Mouse (Mus musculus) thymus, postnatal 25 days (tissue): ENCODE data around the gene Trim66.

Source experiments
- DNase-seq: peaks from one replicate; pipeline ENCODE4 v3.0.0; 2022

Trim66 gene

DNA sequence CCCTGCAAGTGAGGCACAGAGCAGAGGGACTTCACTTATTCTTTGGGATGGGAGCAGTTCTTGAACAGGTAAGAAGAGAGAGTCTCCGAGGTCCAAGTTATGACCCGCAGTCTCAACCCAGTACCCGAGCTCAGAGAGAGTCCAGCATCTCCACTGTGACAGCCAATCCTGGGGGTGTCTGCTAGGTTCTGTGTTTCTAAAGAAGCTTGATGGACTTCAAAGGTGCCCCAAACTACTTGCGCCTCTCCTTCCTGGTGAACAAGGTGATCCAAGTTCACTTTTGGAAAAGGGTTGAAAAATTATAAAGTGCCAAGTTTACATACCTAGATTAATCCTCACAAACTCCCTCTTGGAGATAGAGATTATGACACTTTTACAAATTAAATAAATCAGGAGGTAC lies at the start of gene Trim66:
TSS of gene Trim66 (minus strand) at position 101 of the 400 bp plus-strand sequence.
- no peak for DNase-seq

DNA sequence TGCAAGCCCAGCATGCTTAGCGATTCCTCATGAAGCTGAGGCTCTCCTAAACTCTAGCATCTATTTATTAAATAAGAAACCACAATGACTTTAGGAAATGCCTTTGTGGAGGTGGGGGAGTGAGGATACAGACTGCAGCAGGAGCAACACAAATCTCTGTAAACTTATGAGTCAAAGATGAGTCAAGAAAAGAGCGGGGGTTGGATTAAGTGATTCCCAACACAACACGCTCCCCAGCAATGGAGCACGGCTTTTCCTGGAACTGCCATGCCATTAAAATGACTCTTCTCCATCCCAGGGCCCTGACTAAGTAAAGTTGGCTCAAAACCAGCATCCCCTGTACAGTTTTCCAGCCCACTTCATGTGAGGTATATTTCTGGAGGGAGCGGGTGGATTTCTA lies 38.8 kb upstream of the Trim66 start:
- DNase-seq = no peak

DNA sequence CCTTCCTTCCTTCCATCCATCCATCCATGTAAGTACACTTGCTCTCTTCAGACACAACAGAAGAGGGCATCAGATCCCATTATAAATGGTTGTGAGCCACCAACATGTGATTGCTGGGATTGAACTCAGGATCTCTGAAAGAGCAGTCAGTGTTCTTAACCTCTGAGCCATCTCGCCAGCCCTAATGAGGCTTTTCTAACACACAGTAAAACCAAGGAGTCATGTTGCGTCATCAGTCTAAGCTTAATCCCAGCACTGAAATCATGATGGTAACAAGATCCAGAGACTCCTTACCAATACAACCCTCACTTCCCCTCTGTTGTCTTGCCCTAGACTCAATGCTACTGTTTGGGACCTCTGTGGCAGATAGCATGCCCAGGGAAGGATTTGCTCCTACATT lies 38.3 kb upstream of the Trim66 start:
- no peak for DNase-seq

DNA sequence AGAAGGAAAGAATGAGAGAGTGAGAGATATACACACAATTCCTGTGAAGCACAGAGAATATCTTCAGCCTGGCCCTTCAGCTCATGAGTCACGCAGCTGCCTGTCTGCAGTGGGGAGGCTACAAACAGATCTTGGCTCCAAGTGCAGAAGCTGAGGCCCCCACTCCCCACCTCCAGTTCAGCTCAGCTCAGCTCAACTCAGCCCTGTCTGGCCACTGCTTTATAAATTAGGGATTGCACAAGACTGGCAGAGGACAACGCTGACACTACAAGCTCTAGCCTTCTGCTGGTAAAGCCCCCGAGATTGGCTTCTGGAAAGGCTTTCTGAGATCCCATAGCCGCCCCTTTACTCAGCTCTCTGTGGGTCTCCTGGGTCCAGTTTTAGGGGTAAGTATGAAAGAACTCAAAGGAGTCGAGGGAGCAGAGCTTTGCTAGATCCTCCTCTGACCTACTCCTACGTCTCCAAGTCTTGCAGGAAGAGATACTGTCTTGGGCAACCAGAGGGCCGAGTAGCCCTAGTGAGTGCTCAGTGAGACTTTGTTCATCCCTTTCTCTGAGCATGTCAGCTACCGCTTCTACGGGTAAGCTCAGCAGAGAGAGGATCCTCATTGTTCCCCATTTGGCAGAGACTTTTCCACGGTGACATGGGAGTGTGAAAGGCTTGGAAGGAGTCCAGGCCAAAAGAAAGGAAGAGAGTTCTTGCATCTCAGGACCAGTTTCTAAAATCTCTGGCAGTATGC lies 37.5 kb upstream of the Trim66 start:
- no peak for DNase-seq

DNA sequence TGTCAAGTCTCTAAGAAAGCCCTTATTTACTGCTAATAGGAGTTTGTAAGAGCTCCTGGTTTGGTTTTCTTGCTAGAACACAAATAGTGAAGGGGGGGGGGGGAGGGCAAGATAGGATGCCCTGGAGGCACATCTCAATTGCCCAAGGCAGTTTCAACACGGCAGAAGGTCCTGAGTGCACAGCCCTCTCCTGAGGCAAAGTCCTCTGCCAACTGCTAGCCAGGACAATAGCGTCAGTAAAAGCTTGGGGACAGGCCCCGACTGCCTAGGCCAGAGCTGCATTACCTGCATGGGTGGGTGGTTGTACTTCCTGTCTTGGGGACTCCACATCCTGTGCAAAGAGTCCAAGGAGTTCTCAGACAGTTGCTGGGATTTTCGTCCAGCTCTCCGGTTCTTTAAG lies 36.9 kb upstream of the Trim66 start:
- no peak for DNase-seq

DNA sequence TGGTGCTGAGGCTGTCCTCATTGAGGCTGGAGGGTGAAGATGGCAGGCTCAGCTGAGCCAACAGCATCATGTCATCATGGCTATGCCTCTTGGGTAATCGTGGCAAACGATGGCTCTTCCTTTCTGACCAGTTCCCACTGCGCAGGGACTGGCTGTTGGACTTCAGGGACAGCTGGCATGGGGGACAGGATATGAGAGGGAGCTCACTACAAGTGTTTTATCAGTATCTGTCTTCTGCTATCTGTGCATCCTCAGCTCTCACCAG lies 34.4 kb upstream of the Trim66 start:
- DNase-seq = no peak

DNA sequence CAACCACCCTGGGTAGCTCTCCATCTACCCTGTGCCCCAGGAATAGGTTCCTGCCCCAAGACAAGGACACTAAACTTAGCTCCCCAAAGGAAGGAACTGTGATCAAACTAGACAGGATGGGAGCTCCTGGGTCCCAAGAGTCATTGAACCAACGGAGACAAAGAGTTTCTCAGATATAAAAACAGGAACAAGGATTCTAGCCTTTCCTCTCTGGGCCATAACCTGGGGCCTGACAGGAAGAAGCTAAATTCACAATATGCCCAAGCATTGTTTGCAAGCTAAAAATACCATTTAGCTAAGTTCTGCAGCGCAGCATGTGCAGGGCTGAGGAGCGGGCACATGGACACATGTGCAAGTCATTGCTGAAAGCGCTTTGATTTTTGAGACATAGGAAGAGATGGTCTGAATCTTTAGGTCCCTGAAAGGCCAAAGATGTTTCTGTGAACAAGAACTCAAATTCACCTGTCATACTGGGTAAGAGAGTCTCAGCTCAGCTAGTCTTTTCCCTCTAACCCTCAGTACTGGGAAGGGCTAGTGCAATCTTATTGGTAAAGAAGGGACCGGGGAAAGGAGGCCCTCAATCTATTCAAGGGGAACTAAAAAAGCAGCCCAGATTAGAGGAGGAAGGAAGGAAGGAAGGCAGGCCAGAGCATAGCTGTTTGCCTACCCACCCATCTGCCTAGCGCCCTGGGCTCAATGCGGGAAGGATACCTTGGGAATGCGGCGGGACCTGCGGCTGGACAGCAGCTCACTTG lies 33.9 kb upstream of the Trim66 start:
- no peak for DNase-seq

DNA sequence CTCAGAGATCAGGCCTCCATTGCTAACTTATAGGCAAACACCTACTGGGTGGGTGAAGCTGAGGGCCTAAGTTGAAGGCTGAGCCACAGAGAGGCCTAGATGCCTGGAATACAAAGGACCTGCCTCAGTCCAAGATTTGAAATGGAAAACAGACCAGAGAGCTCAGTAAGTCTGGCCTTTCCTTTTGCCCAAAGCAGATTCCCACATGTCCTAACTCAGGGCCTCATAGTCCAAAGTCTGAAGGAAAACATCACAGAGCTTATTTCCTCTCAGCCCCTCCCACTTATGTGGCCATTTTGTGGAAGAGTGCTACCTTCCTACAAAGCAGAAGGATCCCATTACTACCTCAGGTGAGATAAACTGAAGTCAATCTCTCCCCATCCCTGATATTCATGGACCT lies 33.0 kb upstream of the Trim66 start:
- DNase-seq = no peak

DNA sequence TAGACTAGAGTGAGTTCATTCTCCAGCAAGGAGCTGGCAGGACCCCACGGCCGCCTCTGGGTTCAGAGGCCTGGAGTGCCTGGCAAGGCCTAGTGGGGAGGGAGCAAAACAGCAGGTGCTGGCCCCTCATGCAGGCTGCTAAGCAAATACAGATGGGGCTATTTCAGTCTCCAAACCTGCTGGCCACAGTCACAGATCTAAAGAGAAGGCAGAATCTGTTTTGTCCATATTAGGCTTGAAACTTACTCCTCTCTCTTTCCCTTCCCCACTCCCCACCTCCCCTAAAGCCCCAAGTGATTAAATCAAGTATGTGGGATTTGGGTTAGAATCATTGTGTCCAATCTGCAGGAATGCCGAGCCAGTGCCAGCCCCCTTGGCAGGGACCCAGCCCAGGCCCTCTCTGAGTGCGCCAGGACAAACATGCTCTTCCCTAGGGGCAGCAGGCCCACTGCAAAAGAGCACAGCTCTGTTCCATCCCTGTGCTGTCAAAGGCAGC lies 28.6 kb upstream of the Trim66 start:
- DNase-seq = no peak

DNA sequence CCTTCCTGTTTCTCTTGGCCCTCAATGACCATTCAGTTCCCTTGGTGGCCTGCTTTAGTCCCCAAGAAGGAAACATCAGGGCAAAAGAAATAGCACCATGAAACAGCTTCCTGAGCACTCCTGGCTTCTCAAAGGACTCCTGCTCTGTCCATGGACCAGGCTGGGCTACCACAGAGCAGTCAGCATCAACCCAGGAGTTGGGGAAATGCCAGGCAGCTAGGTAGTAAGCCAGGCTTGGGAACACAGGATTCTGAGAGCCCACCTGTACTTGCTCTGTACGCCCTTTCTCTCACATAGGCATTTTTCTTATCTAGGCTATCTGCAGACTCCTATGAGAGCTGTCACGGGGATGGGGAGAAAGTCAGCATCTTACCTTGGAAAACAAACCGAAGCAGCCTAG lies 27.0 kb upstream of the Trim66 start:
- no peak for DNase-seq

DNA sequence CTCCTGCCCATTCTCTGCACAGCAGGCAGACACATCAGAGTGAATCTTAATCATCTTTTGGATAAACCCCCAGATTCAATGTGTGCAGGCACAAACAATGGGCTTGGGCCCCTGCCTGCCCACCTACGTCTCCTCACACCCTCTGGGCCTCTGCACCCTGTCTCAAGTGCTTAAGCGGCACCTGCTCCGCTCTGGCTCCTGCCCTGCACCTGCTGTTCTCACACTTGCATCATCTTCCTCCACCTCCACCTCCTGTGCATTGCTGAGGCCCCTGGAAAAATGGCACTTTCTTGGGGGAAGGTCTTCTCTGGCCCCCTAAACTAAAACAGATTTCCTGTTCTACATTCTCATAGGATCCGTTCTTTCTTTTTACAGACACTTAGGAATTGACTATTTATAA lies 26.0 kb upstream of the Trim66 start:
- no peak for DNase-seq

DNA sequence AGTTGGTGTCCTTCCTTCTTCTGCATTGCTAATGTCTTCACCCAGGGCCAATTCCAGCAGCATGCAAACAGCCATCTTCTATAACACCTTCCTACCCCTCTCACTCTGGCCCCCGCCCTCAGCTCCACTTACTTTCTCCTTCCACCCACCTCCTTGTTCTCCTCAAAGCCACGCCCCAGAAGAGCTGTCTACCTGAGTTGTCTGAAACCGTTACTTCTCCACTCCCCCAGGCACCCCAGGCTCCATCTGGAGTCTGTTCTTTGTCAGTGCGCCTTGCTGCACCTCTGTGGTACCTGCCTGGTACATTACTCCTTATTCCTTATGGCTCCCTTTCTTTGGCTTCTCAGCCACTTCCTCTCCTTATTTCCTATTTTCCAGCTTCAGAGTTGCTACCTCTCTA lies 25.2 kb upstream of the Trim66 start:
- DNase-seq = no peak

DNA sequence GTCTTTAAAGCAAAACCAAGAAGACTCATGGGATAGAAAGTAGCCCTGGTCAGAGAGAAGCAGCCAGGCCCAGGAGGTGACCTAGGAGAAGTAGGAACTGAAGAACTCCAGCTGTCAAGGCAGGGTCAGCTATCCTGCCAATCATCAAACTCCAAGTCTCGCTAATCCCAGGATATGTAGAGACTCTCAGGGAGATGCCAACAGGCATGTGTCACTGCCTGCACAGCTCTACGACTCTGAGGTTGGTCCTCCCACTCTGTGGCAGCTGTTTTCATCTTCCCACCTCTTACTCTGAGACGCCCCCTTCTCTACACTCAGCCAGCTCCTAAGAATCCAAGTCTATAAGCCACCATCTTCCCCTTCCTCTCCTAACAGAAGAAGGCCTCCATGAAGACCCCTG lies 24.8 kb upstream of the Trim66 start:
- no peak for DNase-seq

DNA sequence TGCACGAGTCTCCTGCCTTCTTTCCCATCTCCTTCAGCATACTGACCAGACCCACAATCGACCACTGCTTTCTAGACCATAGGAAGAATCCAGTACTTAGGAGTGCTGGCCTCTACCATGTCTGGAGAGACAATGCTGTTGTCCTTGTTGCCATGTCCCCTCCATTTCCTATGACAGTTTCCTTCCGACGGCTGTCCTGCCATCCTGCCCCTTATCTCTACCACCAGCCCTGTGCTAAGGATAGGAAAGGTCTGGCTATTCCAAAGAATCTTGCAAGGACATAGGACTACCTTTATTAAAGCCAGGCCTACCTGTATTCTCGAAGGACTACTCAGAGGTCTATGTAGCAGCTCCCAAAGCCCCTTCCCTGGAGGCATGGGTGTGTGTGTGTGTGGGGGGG lies 23.6 kb upstream of the Trim66 start:
- DNase-seq = no peak

DNA sequence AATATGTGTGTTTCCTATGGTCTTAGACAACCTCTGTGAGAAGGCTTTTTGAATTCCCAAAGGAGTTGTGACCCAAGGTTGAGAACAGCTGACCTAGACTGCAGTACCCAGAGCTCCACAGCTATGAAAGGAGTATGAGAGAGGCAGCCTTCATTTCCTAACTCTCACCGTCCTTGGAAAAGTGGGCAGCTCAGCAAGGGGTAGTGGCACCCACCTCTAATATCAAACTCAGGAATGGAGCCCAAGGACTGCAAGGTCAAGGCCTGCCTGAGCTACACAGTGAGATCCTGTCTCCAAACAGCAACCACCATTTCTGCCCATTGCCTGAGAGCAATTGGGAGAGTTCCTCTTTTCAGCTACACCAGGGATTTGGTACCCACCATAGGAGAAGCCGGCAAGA lies 21.8 kb upstream of the Trim66 start:
- DNase-seq = no peak

DNA sequence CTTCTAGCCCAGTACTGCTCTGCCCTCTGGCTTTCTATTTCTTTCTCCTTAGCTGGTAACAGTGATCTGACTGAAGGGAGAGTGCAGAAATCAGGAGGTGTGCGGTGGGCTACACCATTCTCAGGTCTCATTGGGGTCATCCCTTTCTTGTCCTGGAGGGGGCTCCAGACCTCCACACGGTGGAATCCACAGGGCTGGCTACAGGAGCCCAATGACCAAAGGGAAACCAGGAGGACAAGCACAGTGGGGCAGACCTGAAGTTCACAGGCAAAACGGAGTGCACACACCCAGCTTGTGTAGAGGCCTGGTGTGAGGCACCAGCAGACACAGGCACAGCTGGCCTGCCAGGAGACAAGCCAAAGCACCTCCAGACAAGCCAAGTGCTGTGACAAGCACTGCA lies 20.4 kb upstream of the Trim66 start:
- no peak for DNase-seq

DNA sequence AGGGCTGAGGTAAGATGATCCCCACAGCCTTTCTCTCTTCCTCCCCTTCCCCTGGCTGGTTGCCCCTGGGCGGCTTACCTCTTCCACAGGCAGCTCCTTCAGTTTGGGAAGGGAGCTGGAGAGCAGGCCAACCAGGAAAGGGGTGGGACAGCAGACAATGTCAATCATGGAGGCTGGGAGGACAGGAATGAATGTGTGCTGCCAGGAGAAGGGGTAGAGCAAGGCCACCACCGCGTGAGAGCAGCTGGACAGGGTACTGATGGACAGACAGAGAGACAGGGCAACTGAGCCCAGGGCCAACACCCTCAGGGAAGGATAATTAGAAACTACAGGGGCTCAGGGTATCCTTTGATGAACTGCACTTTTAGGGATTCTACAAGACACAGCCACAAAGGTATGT lies 19.6 kb upstream of the Trim66 start:
- DNase-seq = no peak

DNA sequence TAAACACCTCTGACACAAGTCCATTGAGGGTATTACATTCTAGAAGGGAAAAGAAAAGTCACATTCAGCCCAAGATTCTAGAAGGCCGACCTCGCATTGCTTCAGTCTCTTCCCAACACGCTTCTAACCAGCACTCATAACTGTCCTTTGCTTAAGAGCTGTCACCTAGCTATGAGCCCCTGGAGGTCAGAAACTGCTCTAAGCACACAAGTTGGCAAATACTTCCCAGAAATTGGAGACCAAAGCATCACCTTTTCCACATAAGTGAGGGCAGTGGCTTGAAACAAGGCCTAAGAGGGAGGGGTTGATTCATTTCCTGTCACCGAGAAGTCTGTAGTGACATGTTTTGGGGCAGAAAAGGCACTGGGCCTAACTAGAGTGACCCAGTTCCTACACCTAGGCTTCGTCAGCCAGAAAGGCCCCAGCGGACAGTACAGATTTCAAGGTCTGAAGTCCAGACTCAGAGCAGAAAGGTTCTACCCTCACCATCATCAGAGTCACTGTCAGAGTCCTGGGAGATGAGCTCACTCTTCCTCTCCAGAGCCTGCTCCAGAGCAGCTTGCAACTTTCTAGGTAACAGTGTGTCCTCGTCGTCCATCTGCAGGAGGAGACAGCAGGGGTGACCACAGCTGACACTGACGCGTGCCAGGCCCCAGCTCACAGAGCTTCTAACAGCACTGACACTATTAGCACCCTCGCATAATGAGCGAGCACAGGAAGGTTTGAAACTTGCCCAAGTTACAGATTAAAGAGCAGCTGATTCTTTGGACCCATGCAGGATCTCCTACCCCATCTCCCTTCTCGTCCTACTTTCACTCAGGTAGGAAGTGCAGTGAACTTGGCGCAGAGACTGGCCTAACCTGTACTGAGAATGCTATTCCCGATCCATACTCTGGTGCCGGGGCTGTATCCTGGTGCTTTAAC lies 18.1 kb upstream of the Trim66 start:
- DNase-seq = no peak

DNA sequence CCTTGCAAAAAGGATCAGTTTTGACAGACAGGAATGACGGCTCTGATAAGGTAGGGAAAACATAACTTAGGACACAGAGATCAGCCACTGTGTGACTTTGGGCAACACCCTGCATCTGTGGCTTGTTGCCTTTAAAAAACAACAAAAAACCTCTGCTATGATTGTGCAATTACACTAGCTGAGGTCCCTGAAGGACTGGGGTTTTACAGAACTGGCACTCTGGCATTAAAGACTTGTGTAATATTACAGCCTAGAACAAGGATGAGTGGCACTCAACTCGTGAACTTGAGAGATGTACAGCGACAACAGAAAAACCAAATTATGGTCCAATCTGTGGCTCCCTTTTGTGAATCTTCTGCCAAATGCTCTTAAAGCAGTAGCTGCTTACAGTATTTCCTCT lies 16.8 kb upstream of the Trim66 start:
- DNase-seq = no peak

DNA sequence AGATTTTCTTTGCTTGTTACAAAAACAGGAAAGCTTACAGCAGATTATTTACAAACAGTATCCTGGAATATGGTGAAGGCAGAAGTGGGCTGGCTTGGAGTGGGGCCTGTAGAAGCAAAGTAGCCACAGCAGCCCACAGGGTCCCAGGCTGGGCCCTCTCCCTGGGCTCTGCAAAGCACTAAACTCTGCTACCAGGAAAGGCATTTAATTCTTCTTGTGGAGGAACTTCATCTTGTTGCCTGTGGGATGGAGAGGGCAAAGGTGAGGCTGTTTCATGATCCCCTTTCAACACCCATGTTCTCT lies 16.5 kb upstream of the Trim66 start:
- DNase-seq = no peak

DNA sequence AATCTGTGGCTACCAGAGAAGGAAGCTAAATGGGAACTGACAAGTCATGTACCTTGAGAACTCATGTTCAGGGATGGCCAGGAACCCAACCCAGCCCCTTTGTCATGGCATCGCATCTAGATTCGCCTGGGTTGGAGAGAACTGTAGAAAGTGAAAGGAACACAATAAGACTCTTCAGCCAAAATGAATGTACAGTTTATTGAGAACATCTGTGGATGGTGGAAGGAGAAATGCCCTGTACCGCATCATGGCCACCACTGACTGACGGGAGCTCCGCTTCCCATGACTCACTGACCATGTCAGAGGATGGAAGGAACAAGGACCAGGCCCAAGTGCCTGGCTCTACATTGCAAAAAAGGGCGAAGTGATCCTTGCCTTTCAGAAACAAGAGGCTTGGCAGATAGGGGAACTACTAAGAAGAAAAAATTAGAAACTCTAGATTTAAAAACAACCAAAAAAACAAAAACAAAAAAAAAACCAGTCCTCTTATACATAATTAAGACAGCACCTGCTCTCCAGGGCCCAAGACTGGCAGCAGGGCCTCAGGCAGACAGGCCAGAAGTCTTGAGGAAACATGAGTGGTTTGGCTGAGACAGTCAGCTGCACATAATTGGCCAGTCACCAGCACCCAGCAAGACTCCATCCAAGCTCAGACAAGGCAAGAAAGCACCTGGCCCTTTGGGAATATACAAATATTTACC lies 16.0 kb upstream of the Trim66 start:
- no peak for DNase-seq

DNA sequence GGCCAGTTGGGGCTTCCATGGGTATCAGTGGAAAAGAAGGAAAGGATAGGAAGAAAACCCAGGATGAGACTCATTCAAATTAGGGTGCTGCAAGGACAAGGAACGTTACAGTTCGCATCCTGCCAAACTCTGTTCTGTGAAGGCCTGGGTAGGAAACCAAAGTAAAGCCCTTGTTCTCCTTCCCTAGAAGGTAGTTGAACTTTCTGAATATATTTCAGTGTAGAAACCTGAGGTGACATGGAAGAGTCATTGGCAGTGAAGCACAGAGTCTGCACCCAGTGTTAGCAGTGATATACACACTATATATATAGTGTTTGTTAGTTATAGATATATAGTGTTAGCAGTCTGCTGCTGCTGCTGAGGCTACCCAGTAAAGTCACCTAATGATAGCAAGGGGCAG lies 15.4 kb upstream of the Trim66 start:
- DNase-seq = no peak

DNA sequence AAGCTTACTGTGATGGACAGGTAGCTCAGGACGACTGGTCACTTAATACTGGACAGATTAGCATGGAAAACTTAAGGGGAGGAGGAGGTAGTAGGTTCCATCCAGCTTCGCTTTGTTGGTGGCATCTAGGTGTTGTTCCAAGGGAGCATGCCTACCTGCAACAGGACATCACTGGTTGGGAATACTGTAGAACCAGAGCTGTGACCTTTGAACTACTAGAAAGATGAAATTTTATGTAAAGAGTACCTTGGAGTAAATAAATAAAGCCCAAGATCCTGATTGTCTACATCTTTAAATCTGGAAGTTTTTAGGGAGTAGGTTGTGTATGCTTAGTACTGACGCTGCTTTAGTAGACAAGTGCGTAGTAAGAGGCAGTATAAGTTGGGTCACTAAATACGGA lies 14.2 kb upstream of the Trim66 start:
- DNase-seq = no peak
